Mouse (Mus musculus): ENCODE measurements around the gene Stxbp6. TPM values are rescaled to one million over a fixed set of nuclear protein-coding genes. Genes with fewer than 3 reads are reported as not detected.

Stxbp6 gene
- polyA plus RNA-seq, 1 experiment: 0.08 TPM

- Histone ChIP-seq H3K79me2 (ENCODE audit: control insufficient read depth, insufficient read depth) (no peaks in the 10 kb centered on the region), H3K27me3 (ENCODE audit: control insufficient read depth, insufficient read depth, insufficient read length) (no peaks in the 10 kb centered on the region), H3K4me3 (ENCODE audit: insufficient read depth, poor library complexity, severe bottlenecking) (no peak overlapping the region), H3K79me3 (ENCODE audit: low read depth) (no peaks in the 10 kb centered on the region), H3K36me3 (ENCODE audit: control insufficient read depth, insufficient read depth) (no peaks in the 10 kb centered on the region), H3ac (ENCODE audit: control insufficient read depth, insufficient read length, low read depth) (no peak overlapping the region)
- TF ChIP-seq MAX (IDR thresholded peaks at IDR 0.05) (no peak), MYOD1 (IDR thresholded peaks at IDR 0.05; ENCODE audit: control insufficient read depth, insufficient read length, low read depth) (no peak), FOSL1 (IDR thresholded peaks at IDR 0.05; ENCODE audit: insufficient read depth, low read length, poor library complexity, severe bottlenecking) (no peak), USF1 (IDR thresholded peaks at IDR 0.05; ENCODE audit: low read depth) (no peak), CTCF (IDR thresholded peaks at IDR 0.05; ENCODE audit: control insufficient read depth, insufficient read depth, insufficient read length) (no peak), CEBPB (IDR thresholded peaks at IDR 0.05; ENCODE audit: low read depth) (no peak), MYOG (IDR thresholded peaks at IDR 0.05; ENCODE audit: control insufficient read depth, extremely low read depth, insufficient read length) (no peak)
These were observed 175.2 kb downstream of the Stxbp6 start for GRCm38 (mm10) chr12:44899173-44899870.

GRCm38 (mm10) chr12:44896460-44896859 lies 178.0 kb downstream of the Stxbp6 start:
- Histone ChIP-seq H3K79me3 (ENCODE audit: low read depth) (no peaks in the 10 kb centered on the region), H3K79me2 (ENCODE audit: control insufficient read depth, insufficient read depth) (no peaks in the 10 kb centered on the region), H3K27me3 (ENCODE audit: control insufficient read depth, insufficient read depth, insufficient read length) (no peaks in the 10 kb centered on the region), H3K4me3 (ENCODE audit: insufficient read depth, poor library complexity, severe bottlenecking) (no peak overlapping the region), H3ac (ENCODE audit: control insufficient read depth, insufficient read length, low read depth) (no peak overlapping the region), H3K36me3 (ENCODE audit: control insufficient read depth, insufficient read depth) (no peaks in the 10 kb centered on the region)
- TF ChIP-seq CEBPB (IDR thresholded peaks at IDR 0.05; ENCODE audit: low read depth) (no peak), CTCF (IDR thresholded peaks at IDR 0.05; ENCODE audit: control insufficient read depth, insufficient read depth, insufficient read length) (no peak), MYOG (IDR thresholded peaks at IDR 0.05; ENCODE audit: control insufficient read depth, extremely low read depth, insufficient read length) (no peak), MAX (IDR thresholded peaks at IDR 0.05) (no peak), USF1 (IDR thresholded peaks at IDR 0.05; ENCODE audit: low read depth) (no peak), MYOD1 (IDR thresholded peaks at IDR 0.05; ENCODE audit: control insufficient read depth, insufficient read length, low read depth) (no peak), FOSL1 (IDR thresholded peaks at IDR 0.05; ENCODE audit: insufficient read depth, low read length, poor library complexity, severe bottlenecking) (no peak)

- Histone ChIP-seq H3K4me3 (ENCODE audit: insufficient read depth, poor library complexity, severe bottlenecking) (no peak overlapping the region), H3K79me2 (ENCODE audit: control insufficient read depth, insufficient read depth) (no peaks in the 10 kb centered on the region), H3K36me3 (ENCODE audit: control insufficient read depth, insufficient read depth) (no peaks in the 10 kb centered on the region), H3ac (ENCODE audit: control insufficient read depth, insufficient read length, low read depth) (no peak overlapping the region), H3K27me3 (ENCODE audit: control insufficient read depth, insufficient read depth, insufficient read length) (no peaks in the 10 kb centered on the region), H3K79me3 (ENCODE audit: low read depth) (no peaks in the 10 kb centered on the region)
- TF ChIP-seq MYOD1 (IDR thresholded peaks at IDR 0.05; ENCODE audit: control insufficient read depth, insufficient read length, low read depth): no peak
- TF ChIP-seq USF1 (IDR thresholded peaks at IDR 0.05; ENCODE audit: low read depth): no peak
- TF ChIP-seq MYOG (IDR thresholded peaks at IDR 0.05; ENCODE audit: control insufficient read depth, extremely low read depth, insufficient read length): no peak
- no peak for TF ChIP-seq CEBPB (IDR thresholded peaks at IDR 0.05; ENCODE audit: low read depth)
- TF ChIP-seq MAX (IDR thresholded peaks at IDR 0.05): no peak
- TF ChIP-seq FOSL1 (IDR thresholded peaks at IDR 0.05; ENCODE audit: insufficient read depth, low read length, poor library complexity, severe bottlenecking): no peak
- TF ChIP-seq CTCF (IDR thresholded peaks at IDR 0.05; ENCODE audit: control insufficient read depth, insufficient read depth, insufficient read length): no peak
These were observed 184.7 kb downstream of the Stxbp6 start for GRCm38 (mm10) chr12:44889677-44890393.

GRCm38 (mm10) chr12:44886826-44887225 lies 187.7 kb downstream of the Stxbp6 start:
- Histone ChIP-seq H3K4me3 (ENCODE audit: insufficient read depth, poor library complexity, severe bottlenecking) (no peak overlapping the region), H3K27me3 (ENCODE audit: control insufficient read depth, insufficient read depth, insufficient read length) (no peaks in the 10 kb centered on the region), H3K36me3 (ENCODE audit: control insufficient read depth, insufficient read depth) (no peaks in the 10 kb centered on the region), H3ac (ENCODE audit: control insufficient read depth, insufficient read length, low read depth) (no peak overlapping the region), H3K79me2 (ENCODE audit: control insufficient read depth, insufficient read depth) (no peaks in the 10 kb centered on the region), H3K79me3 (ENCODE audit: low read depth) (no peaks in the 10 kb centered on the region)
- TF ChIP-seq FOSL1 (IDR thresholded peaks at IDR 0.05; ENCODE audit: insufficient read depth, low read length, poor library complexity, severe bottlenecking) (no peak), MAX (IDR thresholded peaks at IDR 0.05) (no peak), USF1 (IDR thresholded peaks at IDR 0.05; ENCODE audit: low read depth) (no peak), MYOD1 (IDR thresholded peaks at IDR 0.05; ENCODE audit: control insufficient read depth, insufficient read length, low read depth) (no peak), MYOG (IDR thresholded peaks at IDR 0.05; ENCODE audit: control insufficient read depth, extremely low read depth, insufficient read length) (no peak), CEBPB (IDR thresholded peaks at IDR 0.05; ENCODE audit: low read depth) (no peak)

GRCm38 (mm10) chr12:44872697-44873096 lies 201.8 kb downstream of the Stxbp6 start:
- Histone ChIP-seq H3K79me3 (ENCODE audit: low read depth) (no peaks in the 10 kb centered on the region), H3K4me3 (ENCODE audit: insufficient read depth, poor library complexity, severe bottlenecking) (no peak overlapping the region), H3K27me3 (ENCODE audit: control insufficient read depth, insufficient read depth, insufficient read length) (no peaks in the 10 kb centered on the region), H3ac (ENCODE audit: control insufficient read depth, insufficient read length, low read depth) (no peak overlapping the region), H3K36me3 (ENCODE audit: control insufficient read depth, insufficient read depth) (no peaks in the 10 kb centered on the region), H3K79me2 (ENCODE audit: control insufficient read depth, insufficient read depth) (no peaks in the 10 kb centered on the region)
- TF ChIP-seq MYOG (IDR thresholded peaks at IDR 0.05; ENCODE audit: control insufficient read depth, extremely low read depth, insufficient read length) (no peak), USF1 (IDR thresholded peaks at IDR 0.05; ENCODE audit: low read depth) (no peak), CTCF (IDR thresholded peaks at IDR 0.05; ENCODE audit: control insufficient read depth, insufficient read depth, insufficient read length) (no peak), FOSL1 (IDR thresholded peaks at IDR 0.05; ENCODE audit: insufficient read depth, low read length, poor library complexity, severe bottlenecking) (no peak), MYOD1 (IDR thresholded peaks at IDR 0.05; ENCODE audit: control insufficient read depth, insufficient read length, low read depth) (no peak), CEBPB (IDR thresholded peaks at IDR 0.05; ENCODE audit: low read depth) (no peak), MAX (IDR thresholded peaks at IDR 0.05) (no peak)
